Mouse (Mus musculus) kidney, adult 8-10 months (tissue): ENCODE measurements around the gene Qtrt1.
A peak's percentile ranks its signal among the peaks of the same experiment; 100 is the strongest.

Experiments used
- DNase-seq, 2 experiments: peaks; one replicate each; pipeline ENCODE4 v3.0.0; 2022

Gene Qtrt1

DNA sequence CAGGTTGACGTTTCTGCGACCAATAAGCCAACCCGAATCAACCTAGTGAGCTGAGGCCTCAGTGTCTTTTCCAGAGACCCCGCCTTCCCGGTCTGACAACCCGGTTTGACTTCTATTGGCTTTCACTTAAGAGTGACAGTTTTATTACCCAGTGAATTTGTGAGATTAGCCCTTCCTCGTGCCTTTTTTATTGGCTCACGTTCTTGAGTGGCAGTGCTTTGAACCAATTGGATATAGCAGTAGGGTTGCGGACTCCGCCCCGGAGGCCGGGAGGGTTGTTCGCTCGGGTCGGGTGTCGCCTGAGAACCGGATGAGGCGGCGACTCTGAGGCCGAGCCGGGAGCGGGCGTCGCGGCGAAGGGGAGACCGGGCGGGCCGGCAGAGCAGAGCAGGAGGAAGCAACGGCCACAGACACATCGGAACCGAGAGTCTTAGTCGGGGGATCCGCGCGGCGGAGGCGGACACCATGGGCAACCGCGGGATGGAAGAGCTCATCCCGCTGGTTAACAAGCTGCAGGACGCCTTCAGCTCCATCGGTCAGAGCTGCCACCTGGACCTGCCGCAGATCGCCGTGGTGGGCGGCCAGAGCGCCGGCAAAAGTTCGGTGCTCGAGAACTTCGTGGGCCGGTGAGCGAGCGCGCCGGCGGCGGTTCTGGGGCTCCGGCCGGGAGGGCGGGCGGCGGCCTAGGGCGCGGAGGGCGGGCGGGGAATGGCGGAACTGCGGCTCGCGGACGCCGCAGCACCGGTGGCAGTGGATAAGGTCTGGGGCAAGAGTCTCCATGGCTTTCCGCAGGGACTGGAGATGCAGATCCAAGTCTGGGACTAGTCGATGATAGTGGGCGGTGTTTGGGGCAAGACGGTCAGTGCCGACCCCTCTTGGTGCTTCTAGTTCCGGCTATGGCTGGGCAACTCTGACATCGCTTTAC lies 13.3 kb downstream of the Qtrt1 start, which contains the start of gene Dnm2:
Dnm2 (plus strand) TSS at position 278 of the 925 bp plus-strand sequence.
- peak; percentile 100 for DNase-seq

DNA sequence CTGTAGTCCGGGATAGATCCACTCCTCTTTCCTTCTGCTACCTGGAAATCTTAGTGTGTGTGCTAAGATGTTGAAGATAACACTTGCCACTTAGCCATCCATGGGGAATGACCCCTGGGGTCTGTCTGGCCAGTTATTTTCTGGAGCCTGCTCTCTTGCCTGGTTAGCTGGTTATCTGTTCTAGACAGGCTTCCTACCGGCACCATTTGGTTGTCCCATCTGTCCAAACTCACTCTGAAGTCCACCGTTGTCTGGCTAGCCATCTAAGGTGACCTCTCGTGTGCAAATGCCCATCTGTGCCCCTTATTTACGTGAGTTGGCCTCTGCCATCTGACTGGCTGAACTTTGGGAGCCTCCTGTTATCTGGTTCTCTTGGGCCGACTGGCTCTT lies 13.9 kb downstream of the Qtrt1 start:
- no peak for DNase-seq

DNA sequence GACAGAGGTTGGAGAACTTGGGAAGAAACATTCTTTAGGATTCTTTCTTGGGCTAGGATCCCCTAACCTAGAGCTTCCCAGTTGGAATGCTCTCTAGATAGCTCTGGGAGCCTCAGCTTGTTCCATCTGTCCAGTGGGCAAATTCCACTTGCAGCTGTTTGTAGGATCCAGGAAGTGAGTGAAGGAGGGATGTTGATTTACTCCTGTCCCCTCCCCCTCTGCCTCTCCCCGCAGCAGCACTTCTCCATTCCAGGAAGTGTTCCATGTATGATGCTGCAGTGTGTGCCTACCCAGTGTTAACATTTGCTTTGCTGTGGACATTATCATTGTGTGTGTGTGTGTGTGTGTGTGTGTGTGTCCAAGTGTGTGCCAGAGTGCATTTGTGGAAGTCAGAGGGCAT lies 14.4 kb downstream of the Qtrt1 start:
- no peak for DNase-seq

DNA sequence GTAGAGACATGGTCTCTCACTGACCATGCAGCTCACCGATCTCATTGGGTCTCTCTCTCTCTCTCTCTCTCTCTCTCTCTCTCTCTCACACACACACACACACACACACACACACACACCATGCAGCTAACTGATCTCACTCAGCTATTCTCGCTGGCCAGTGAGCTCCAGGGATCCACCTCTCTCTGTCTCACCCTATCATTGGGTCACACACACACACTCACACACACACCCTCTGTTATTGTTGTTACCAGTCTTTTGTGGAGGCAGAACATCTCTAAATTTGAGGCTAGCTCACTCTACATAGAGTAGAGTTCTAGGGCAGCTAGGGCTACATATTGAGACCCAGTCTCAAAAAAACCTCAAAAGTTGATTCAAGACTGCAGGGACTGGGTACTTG lies 14.9 kb downstream of the Qtrt1 start:
- no peak for DNase-seq

DNA sequence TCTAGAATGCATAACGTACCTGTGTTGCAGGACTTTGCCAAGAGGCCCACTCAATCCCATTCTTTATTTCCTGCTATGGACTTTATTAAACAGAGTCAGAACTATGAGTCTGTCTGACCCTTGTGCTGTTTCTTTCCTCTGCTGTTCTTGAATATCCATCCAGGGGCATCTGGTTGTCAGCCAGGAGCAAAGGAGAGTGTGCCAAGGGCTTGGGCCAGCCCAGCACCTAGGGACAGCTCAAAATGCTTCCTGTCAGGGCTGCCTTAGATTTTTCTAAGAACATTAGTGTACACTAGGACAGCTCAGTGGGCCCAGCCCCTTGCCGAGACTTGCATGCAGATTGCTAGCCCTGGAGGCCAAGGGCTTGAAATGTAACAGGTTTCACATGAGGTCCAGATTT lies 16.1 kb downstream of the Qtrt1 start:
- DNase-seq: peak; percentile 75 to 78

DNA sequence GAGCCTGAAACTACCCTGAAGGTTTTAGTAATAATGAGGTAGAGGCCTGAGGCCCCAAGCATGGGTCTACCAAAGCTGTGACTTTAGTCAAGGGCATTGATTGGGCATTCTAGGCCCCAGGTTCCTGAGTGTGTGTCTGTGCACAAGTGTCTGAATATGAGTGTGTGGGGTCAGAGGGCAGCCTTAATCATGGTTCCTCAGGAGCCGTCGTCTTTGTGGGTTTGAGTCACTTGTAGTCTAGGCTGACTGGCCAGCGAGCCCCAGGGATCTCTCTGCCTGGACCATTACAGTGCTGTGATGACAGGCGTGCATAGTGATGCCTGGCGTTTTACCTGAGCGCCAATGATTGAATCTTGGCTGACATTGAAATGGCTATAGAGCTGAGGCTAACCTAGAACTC lies 16.5 kb downstream of the Qtrt1 start:
- no peak for DNase-seq

DNA sequence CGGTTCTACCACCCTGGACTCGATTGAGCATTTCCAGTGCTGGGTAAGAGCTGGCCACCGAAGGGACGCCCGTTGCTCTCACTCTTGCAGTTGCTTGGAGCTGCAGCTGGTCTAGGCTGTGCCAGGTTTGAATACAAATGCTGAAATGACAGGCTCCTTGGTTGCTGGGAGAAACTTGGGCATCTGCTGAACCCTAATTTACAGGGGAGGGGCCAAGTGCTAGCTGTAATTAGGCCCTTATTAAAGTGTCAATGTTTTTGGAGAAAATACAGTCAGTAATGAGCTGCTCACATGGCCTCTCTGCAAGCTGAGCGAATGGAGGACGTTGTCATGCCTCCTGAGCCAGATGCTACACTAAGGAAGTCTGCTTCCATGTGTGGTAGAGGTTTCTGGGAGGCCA lies 19.1 kb downstream of the Qtrt1 start:
- no peak for DNase-seq

DNA sequence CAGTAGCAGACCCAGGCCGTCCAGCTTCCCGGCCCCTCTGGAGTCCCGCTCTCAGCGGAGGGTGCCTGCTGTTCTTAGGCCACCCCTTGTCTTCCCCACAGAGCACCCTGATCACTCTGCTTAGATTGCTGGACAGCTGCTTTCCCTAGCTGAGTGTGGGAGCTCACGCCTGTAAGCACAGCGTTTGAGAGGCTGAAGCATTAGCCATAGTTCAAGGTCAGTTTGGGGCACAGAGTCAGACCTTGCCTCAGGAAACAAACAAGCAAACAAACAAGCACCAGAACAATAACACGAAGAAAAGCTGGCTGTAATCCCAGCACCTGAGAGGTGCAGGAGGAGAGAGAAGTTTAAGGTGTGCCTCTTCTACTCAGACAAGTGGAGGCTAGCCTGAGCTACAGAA lies 20.4 kb downstream of the Qtrt1 start:
- no peak for DNase-seq

DNA sequence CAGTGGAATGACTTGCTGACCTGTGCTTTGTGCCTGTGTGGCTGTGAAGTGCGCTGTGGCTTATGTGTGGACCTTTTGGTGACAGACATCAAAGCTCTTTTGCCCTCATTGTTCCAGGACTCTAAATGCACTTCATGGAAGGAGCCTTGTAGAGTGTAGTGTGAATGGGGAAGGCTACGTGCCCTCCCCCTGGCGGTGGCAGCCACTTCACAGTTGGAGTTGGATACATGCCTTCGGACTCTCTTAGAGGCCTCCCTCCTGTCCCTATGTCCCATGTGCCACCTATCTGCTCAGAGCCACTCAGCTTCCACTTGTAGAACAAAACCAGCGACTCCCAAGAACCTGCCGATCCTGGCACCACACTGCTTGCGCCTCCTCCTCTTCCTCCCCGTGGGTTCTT lies 22.1 kb downstream of the Qtrt1 start:
- no peak for DNase-seq

DNA sequence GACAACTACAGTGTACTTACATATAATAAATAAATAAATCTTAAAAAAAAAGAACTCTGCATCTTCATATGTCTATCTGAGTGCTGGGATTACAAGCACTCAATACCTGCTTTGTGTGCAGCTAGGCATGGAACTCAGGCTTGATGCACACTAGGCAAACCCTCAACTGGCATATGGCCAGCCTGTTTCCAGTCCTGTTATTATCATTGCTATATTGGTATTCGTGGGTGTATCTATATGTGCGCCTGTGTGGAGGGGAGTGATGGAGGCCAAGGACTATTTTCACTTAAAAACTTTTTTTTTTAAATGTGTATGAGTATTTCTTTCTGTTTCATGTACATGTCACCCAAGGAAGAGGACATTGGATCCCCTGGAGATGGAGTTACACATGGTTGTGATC lies 22.8 kb downstream of the Qtrt1 start:
- DNase-seq: no peak

DNA sequence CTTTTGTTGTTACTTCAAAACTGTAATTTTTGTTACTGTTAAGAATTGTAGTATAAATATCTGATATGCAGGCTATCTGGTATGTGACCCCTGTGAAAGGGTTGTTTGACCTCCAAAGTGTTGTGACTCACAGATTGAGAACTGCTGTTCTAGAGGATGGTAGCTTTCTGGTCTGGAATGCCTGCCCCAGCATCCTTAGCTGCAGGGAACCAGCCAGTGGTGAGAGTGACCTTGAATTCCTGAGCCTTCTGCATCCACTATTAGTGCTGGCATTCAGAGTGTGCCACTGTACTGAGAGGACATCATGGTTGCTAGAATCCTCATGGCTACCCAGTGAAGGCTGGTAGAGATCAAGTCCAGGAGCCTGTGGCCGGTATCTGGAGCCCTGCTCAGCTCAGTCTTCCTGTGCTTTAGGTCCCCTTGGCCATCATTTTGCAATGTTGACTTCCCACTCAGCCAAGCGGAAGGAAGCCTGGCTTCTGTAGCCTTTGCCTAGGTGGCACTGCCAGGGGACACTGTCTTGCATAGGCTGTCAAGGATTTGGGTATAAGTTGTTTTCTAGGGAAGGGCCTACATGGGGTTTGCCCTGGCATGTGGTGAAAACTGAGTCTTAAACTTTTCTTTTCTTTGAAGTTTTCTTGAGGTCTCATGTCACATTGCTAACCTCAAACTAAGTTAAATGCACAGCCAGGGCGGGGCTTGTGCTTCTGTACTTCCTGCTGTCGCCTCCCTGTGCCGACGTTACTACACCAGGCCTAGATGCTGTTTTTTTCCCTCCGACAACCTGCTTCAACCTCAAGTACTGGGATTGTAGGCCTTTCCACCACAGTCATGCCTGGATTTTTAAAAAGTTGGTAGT lies 24.4 kb downstream of the Qtrt1 start:
- DNase-seq: no peak

DNA sequence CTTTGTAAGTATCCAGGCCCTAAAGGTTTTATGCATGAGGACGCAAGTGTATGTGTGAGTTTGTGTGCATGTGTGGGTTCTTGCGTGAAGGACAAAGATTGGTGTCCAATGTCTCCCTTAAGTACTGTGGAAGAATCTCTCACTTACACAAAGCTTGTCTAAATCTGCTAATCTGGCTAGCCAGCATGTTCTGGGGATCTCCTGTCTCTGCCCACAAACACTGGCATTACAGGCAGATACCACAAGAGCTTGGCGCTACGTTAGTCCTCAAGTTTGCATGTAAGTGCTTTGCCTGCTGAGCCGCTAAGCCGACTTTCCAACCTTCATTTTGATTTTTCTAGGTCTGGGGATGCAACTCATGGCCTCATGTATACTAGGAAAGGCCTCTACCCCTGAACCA lies 25.9 kb downstream of the Qtrt1 start:
- no peak for DNase-seq

DNA sequence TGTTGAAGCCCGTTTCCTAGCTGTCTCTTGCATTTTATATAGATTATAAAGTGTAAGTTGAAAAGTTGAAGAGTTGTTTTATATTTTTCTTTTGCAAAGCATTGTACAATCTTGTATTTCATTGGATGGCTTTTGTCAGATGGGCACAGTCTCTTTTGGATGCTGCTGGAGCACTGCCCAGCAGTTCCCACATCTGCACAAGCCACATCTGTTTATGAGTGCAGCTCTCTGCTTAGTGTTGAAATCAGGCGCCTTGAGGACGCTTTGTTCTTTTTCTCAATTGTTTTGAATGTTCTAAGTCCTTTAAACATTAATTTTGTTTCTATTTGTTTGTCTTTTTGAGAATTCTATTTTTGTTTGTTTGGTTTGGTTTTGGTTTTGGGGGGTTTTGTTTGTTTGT lies 26.6 kb downstream of the Qtrt1 start:
- no peak for DNase-seq

DNA sequence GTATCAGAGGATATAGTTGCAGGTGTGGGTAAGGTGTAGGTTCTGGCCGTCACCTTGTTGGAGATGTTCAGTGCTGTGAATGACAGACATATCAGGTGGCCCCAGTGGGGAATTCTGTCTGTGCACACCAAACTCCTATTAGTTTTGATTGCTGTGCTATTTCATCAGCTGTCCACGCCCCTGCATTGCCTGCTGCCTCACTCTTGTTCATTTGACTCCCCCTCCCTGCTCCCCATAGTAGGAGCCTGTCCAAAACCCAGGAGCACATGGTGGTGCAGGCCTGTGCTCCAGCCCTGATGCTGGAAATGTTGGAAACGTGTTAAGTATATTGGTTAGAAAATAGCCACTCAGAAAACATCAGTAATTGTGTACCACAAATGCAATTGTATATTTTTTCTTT lies 27.8 kb downstream of the Qtrt1 start:
- no peak for DNase-seq

DNA sequence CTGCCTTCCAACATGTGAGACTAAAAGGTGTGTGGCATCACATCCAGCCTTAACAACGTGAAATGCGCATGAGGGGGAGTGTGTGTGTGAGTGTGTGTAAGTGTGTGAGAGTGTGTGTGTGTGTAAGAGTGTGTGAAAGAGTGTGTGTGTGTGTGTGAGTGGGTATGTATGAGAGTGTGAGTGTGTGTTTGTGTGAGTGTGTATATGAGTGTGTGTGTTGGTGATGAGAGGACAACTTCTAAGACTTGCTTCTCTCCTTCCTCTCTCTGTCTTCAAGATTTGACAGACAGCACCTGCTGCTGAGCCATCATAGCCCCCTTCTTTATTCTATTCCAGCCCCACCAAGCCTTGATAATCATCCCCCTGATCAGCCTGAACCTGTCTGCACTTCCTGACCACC lies 28.3 kb downstream of the Qtrt1 start:
- DNase-seq: no peak

DNA sequence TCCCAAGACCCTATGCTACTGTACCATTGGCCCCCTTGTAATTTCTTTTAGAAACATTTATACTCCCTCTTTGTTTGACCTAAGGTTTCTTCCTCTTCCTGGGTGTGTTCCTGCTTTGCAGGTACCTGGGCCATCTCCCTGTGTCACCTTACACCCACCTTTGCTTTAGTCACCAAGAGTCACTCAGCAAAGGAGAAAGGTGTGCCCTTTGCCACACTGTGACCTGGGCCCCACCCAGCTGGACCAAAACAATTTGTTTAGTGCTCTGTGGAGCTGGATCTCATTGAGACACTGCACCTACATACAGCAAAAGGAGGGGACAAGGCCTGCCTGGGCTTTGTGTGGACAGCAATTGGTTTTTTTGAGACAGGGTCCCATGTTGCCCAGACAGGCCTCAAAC lies 28.8 kb downstream of the Qtrt1 start:
- DNase-seq: no peak

DNA sequence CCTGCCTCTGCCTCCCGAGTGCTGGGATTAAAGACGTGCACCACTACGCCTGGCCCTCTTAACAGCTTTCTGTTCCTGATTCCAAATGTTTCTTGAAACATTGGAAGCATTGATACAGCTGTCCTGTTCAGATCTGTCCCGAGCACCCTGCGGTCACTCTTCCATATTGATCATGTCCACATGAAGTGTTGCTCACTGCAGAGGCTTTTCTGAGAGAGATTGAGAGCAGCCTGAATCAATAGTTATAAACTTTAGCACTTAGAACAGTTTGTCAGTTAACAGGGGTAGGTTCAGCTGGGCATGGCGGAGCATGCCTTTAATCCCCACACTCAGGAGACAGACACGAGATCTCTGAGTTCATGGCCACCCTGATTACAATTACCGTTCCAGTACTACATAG lies 32.2 kb downstream of the Qtrt1 start:
- no peak for DNase-seq

DNA sequence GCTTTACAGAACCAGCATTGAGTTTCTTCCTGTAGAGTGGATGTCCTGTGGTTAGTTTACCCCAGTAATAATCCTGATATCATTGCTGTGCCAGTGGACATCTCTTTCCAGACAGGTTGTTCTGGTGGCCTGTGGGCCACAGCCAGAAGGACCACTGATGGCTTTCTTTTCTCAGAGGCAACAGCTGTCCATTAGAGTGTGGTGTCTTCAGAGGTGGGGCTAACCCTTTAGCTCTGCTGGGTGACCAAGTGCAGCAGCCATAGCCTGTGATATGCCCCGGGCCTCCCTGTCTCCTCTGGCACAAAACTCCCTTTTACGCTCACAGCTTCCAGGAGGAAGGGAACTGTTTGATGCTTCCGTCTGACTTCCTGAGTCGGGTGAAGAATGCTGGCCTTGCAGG lies 32.9 kb downstream of the Qtrt1 start:
- no peak for DNase-seq

DNA sequence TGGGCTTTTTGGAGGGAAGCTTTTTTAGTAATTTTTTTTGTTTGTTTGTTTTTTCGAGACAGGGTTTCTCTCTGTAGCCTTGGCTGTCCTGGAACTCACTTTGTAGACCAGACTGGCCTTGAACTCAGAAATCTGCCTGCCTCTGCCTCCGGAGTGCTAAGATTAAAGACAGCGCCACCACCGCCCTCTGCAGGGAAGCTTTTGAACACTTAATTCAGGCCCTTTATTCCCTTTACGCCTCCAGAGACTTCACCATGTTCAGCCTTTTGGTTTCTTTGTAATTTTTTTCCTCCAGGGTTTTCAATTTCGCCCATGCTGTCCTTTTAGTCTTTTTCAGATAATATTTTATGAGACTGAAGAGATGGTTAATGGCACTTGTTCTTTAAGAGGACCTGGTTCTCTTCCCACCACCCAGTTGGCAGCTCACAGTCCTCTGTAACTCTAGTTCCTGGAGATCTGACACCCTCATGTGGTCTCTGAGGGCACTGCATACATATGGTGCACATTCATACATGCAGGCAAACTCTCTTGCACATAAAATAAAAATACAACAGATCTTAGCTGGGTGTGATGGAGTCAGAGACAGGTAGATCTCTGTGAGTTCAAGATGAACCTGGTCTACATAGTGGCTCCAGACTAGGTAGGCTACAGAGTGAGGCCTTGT lies 33.6 kb downstream of the Qtrt1 start:
- no peak for DNase-seq

DNA sequence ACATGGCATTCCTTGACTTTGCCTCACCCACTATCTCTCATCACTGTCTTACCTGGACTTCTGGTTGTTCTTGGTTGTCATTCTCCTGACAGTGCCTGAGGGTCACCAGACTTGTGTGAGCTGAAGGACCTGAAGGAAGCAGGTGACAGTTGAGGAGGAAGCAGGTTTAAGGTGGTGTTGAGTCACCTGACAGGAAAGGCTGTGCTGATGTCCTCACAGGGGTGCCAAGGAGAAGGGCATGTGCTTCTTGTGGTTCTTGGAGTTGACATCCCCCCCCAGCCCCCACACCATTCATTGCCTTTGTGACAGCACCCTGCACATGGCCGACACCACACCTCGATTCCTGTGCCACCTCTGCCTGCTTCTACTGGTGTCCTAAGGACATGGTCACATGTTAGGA lies 36.1 kb downstream of the Qtrt1 start:
- no peak for DNase-seq

DNA sequence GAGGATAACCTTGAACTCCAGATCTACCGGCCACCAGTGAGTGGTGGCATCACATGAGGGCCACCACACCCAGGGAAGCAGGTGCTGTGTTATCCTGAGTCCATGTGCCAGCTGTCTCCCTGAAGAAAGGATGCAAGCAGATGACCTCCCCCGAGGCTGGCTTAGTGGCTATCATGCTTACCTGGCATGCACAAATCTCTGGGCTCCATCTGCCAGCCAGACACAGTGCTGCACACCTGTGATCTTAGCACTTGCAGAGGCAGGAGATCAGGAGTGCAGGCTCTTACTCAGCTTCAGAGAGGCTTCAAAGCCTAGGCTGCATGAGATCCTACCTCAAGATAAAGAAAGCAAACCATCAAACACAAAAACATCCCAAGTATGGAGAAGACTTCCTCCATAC lies 38.1 kb downstream of the Qtrt1 start:
- DNase-seq: no peak

DNA sequence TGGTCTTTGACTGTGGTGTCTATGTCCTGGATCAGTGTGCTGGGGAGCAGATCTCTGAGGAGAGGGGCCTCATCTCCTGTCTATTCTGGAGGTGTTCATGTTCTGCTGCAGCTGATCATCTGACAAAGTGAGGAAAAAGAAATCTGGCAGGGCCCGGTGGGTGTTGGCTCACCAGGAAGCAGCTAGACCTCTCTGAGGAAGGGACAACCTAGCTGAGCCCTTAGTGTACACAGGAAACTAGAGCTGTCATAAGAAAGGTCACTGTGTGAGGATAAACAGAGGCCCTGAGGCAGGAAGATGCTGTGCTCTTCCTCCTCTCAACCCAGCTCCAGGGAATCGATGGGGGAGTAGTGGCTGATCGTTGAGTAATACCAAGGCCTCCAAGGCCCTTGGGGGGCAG lies 38.6 kb downstream of the Qtrt1 start:
- no peak for DNase-seq

DNA sequence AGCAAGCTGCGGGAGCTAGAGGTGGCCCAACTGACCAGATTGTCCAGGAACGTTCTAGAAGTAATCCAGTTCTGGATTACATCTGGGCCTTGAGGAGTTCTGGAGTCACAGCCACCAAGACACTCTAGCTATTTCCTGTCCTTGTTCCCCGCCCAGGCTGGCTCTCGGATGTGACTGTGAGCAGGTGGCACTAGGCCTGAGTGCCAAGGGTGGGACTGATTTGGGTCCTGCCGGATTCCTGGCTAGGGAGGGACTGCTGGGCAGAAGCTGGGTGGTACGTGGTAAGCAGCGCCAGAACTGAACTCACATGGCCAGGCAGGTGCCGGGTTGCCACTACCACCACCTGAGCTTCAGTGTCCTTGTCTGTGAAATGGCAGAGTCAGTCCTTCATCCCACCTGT lies 39.8 kb downstream of the Qtrt1 start:
- no peak for DNase-seq

DNA sequence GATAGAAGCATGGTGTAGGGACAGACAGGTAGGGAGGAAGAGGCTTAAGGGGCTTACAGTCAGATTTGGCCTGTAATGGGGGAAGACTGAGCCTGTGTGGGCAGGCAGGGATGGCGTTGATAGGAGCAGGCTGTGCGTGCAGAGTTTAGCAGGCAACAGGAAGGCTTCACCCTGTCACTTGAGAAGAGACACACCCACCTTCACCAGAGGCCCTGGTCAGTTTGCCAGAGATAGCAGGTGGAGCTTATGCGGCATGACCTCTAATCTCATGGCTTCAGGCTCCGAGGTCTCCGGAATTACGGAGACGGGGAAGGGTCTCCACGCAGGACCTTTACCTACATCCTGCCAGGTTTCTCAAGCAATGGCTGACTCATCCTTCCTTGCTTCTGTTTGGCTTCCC lies 40.2 kb downstream of the Qtrt1 start:
- DNase-seq: no peak
